Mouse (Mus musculus) small intestine, adult 2 months (tissue): Measurements from ENCODE around the gene 4930426L09Rik.

Experiments
- CTCF ChIP-seq: fragments of 200-500 bp; IDR thresholded peaks from 2 replicates; pipeline ENCODE4 v1.5.1; 2012; ENCODE audit warnings: low read depth, mild to moderate bottlenecking, control low read depth, inconsistent platforms, low read length, moderate library complexity, mixed read lengths; ENCODE audit not compliant: insufficient replicate concordance, insufficient read length; ENCODE audit errors: extremely low read depth
- POLR2A ChIP-seq: fragments of 200-500 bp; IDR thresholded peaks from 2 replicates; pipeline ENCODE4 v1.6.1; 2012; ENCODE audit warnings: low read depth, mild to moderate bottlenecking, control low read depth, inconsistent platforms, low read length, moderate library complexity

- TF ChIP-seq CTCF (no peak), POLR2A (no peak)
Observed at GRCm38 (mm10) chr2:18957459-18957858, 40.7 kb upstream of the 4930426L09Rik start.
